Comparison of ENCODE assay signal across 20 mouse cellular contexts in the genomic region with DNA sequence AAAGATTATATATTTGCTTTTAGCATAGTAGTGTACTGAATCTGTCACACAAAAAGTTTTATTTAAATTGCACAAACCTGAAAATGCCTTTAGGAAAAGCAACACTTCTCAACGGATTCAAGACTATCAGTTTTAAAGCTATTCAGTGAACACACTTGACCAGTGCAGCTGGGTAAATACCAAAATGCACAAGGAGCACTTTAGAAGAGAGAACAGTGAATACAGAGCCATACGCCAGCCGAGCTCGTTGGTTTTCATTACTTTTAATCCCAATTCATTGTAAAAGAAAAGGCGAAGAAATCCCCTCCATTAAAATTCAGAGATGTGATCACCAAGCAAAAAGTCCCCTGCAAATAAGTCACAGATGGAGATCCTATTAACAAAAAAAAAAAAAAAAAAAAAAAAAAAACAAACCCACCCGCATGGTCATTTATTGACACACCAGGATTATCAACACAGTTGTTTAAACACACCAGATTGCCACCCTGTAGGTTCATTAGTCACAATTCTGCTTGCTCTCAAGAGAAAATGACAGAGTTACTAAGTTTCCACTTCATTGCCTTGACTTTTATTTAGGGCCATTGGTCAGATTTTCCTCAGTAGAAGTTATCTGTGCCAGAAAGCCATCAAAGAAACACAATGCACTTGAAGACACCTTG. TPM values are rescaled to one million over a fixed set of nuclear protein-coding genes. Genes with fewer than 3 reads are reported as not detected.
DNase-seq lines count a peak whose midpoint lies in the region; ATAC-seq and TF ChIP-seq lines count a peak whose summit lies in the region.
"Had no signal": no experiment of that assay in that cellular context is flagged by ENCODE, and none has a peak within 500 bp of the region (broad histone marks: within the 10 kb centered on the region; RNA-seq: fewer than 3 reads in every experiment).

No protein-coding gene starts in this region.

- no peak overlapping the region for H3K4me3 ChIP-seq in lung, embryonic 14.5 days (ENCODE audit: low read depth, low read length)
- H3K4me3 ChIP-seq: embryonic facial prominence, embryonic 15.5 days; erythroblast, embryonic 14.5 days; forebrain, embryonic 10.5 days; heart, embryonic 13.5 days; hindbrain, embryonic 15.5 days had no signal

- no peaks in the 10 kb centered on the region for H3K9me3 ChIP-seq in lung, embryonic 14.5 days (ENCODE audit: low read depth, low read length)
- H3K9me3 ChIP-seq: embryonic facial prominence, embryonic 15.5 days; forebrain, embryonic 10.5 days; heart, embryonic 13.5 days; hindbrain, embryonic 15.5 days had no signal

- no peak overlapping the region for H3K9ac ChIP-seq in lung, embryonic 14.5 days
- H3K9ac ChIP-seq: embryonic facial prominence, embryonic 15.5 days; heart, embryonic 13.5 days; hindbrain, embryonic 15.5 days had no signal

- H3K36me3 ChIP-seq in lung, embryonic 14.5 days (ENCODE audit: insufficient read depth), result no peaks in the 10 kb centered on the region
- H3K36me3 ChIP-seq: embryonic facial prominence, embryonic 15.5 days; forebrain, embryonic 10.5 days; heart, embryonic 13.5 days; hindbrain, embryonic 15.5 days had no signal

- TF ChIP-seq CTCF in lung, embryonic 14.5 days (IDR thresholded peaks at IDR 0.05; ENCODE audit: low read depth), result no peak

- ATAC-seq in lung, embryonic 14.5 days (ENCODE audit: insufficient read depth), result peak; percentile 61; the same call in 1 of the 2 replicates
- ATAC-seq: forebrain, embryonic 16.5 days had no signal

- no peak overlapping the region for H3K4me2 ChIP-seq in lung, embryonic 14.5 days
- H3K4me2 ChIP-seq: embryonic facial prominence, embryonic 15.5 days; heart, embryonic 13.5 days; hindbrain, embryonic 15.5 days had no signal

- 47% methylated on average over 6 of the region's 6 CpGs for WGBS in lung, embryonic 14.5 days

- DNase-seq in lung, embryonic 14.5 days, result peak; percentile 39
- DNase-seq in lung, postnatal 10 days, result no peak
- peak; percentile 39 for DNase-seq in lung, postnatal 36 days
- DNase-seq in lung, postnatal 4 days, result no peak
- DNase-seq in Muller cell, postnatal 12 days (ENCODE audit: inconsistent ontology term), result peak; percentile 0
- DNase-seq in frontal cortex, adult 2 months (ENCODE audit: extremely low spot score in 1 of 2, low spot score in 1 of 2), result no peak
- DNase-seq: adrenal gland, adult 8-10 months; adrenal gland, postnatal 36 days; cerebellum, adult 11 months; cerebellum, adult 8-10 months; cerebellum, postnatal 14 days; embryo, embryonic 11 days; gastrocnemius, postnatal 14 days; heart, postnatal 36 days had no signal

- no peaks in the 10 kb centered on the region for H3K27me3 ChIP-seq in lung, embryonic 14.5 days (ENCODE audit: insufficient read depth, low read length)
- H3K27me3 ChIP-seq: embryonic facial prominence, embryonic 15.5 days; heart, embryonic 13.5 days; hindbrain, embryonic 15.5 days had no signal

- H3K27ac ChIP-seq in lung, embryonic 14.5 days (ENCODE audit: low read depth), result no peak overlapping the region
- H3K27ac ChIP-seq: embryonic facial prominence, embryonic 15.5 days; forebrain, embryonic 10.5 days; heart, embryonic 13.5 days; hindbrain, embryonic 15.5 days had no signal

- H3K4me1 ChIP-seq in lung, embryonic 14.5 days (ENCODE audit: insufficient read depth), result no peaks in the 10 kb centered on the region
- H3K4me1 ChIP-seq: embryonic facial prominence, embryonic 15.5 days; forebrain, embryonic 10.5 days; heart, embryonic 13.5 days; hindbrain, embryonic 15.5 days had no signal

RNA-seq across cellular contexts. Expression of gene Ero1lb, which starts 6.1 kb away (rescaled TPM):
- 8.1 and 8.8 TPM in 2 replicates for polyA plus RNA-seq in lung, embryonic 14.5 days (2014; fragmentation: Nextera tagmentation; extraction: Ambion mirVana)
- polyA plus RNA-seq in frontal cortex, adult 2 months (2012; rRNA removed), result 11.6 and 13.0 TPM in 2 replicates
- polyA plus RNA-seq: erythroblast, embryonic 14.5 days had no signal

RNA-seq across cellular contexts. Expression of gene Edaradd, which starts 39.4 kb away (rescaled TPM):
- 1.2 and 1.9 TPM in 2 replicates for polyA plus RNA-seq in lung, embryonic 14.5 days (2014; fragmentation: Nextera tagmentation; extraction: Ambion mirVana)
- polyA plus RNA-seq in frontal cortex, adult 2 months (2012; rRNA removed), result 0.53 and 0.58 TPM in 2 replicates
- polyA plus RNA-seq: erythroblast, embryonic 14.5 days had no signal

Comparison
In these comparisons a context has a peak if more than half of its experiments do, and no peak if none do; other contexts are left out.
1. DNase-seq: peak in lung, embryonic 14.5 days (single experiment), lung, postnatal 36 days (single experiment) and Muller cell, postnatal 12 days (single experiment); none in lung, postnatal 10 days (single experiment), lung, postnatal 4 days (0 of 2) and frontal cortex, adult 2 months (0 of 2).